Comparison of ENCODE assay signal across 14 mouse cellular contexts in the genomic region with DNA sequence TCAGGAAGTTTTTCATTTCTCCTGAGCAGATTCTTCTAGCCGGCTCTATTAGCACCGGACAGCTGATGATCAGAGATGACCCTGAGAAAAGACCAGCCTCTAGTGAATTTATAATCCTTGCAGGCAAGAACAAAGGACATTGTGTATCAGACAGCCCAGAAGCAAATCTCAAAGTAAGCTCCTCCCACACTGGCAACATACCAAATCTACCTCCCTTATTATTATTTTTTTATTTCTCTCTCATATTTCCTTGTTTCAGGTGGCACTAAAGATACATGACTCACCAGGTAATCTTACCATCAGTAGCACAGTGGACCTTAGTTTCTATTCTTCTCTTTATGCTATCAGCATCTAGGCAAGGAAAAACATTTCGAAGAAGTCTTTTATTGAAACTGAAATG.
A peak's percentile ranks its signal among the peaks of the same experiment; 100 is the strongest.
DNase-seq lines count a peak whose midpoint lies in the region.
"Had no signal": no experiment of that assay in that cellular context is flagged by ENCODE, and none has a peak within 500 bp of the region (broad histone marks: within the 10 kb centered on the region; RNA-seq: fewer than 3 reads in every experiment).

Gene Gm27235 (minus strand): TSS at position 101 of the 400 bp plus-strand sequence.
Gene D730048I06Rik (minus strand): TSS at position 112 of the 400 bp plus-strand sequence.

- peak; percentile 50 for DNase-seq in testis, postnatal 10 days (ENCODE audit: low spot score)
- no peak for DNase-seq in testis, postnatal 14 days (ENCODE audit: low spot score)
- peak; percentile 23 for DNase-seq in urinary bladder, postnatal 14 days (ENCODE audit: low spot score)
- no peak for DNase-seq in urinary bladder, adult 18-20 months (ENCODE audit: low spot score in 2 of 2)
- DNase-seq: adrenal gland, adult 2 months; adrenal gland, adult 8-10 months; adrenal gland, postnatal 10 days; adrenal gland, postnatal 14 days; adrenal gland, postnatal 25 days; adrenal gland, postnatal 36 days; B cell, adult 2 months; cerebellum, adult 11 months; cerebellum, adult 11-12 months; cerebellum, adult 18-20 months had no signal

Comparison
In these comparisons a context has a peak if more than half of its experiments do, and no peak if none do; other contexts are left out.
1. DNase-seq: peak in testis, postnatal 10 days (single experiment) and urinary bladder, postnatal 14 days (single experiment); none in testis, postnatal 14 days (single experiment) and urinary bladder, adult 18-20 months (0 of 2).